Mouse (Mus musculus) adrenal gland, postnatal 10 days (tissue): ENCODE measurements around the gene Tmsb4x. TPM values are rescaled to one million over a fixed set of nuclear protein-coding genes. Genes with fewer than 3 reads are reported as not detected.

Experiments
- DNase-seq: peaks from one replicate; pipeline ENCODE4 v3.0.0; 2021; ENCODE audit warnings: mixed read lengths
- long read RNA-seq, 2 experiments: library from polyadenylated mRNA; stranded (forward); transcript quantifications; one replicate each; pipeline ENCODE4 v2.0.0; 2021
- total RNA-seq, 2 experiments: library from RNA; stranded (reverse); gene quantifications; 2 replicates each; pipeline ENCODE4 v1.2.3; 2021

Tmsb4x gene
- 100 to 1,000 TPM; 687 to 755 TPM for total RNA-seq
- long read RNA-seq, experiment 1, transcript Tmsb4x-201 (3 exons, 768 nt), result major isoform, 339 of 416 reads
- long read RNA-seq, experiment 1, partial matches to known transcripts, result 2 of 416 reads
- long read RNA-seq, experiment 1, other reads (novel, unspliced or antisense), result 74 of 416 reads
- long read RNA-seq, experiment 2, transcript Tmsb4x-201 (3 exons, 768 nt), result major isoform, 242 of 285 reads
- long read RNA-seq, experiment 2, partial matches to known transcripts, result 2 of 285 reads
- long read RNA-seq, experiment 2, other reads (novel, unspliced or antisense), result 41 of 285 reads

GRCm38 (mm10) chrX:167208978-167209754, at the start of gene Tmsb4x:
Gene Tmsb4x, minus strand, starts transcription at chrX:167209315.
- DNase-seq, result peak; percentile 86

- no peak for DNase-seq
Measured at GRCm38 (mm10) chrX:167241736-167242135, 32.6 kb upstream of the Tmsb4x start.

GRCm38 (mm10) chrX:167239293-167239921, 30.3 kb upstream of the Tmsb4x start:
- DNase-seq, result no peak

- DNase-seq, result peak; percentile 79
Measured at GRCm38 (mm10) chrX:167233104-167233687, 24.1 kb upstream of the Tmsb4x start.

- DNase-seq, result no peak
Measured at GRCm38 (mm10) chrX:167231150-167231549, 22.0 kb upstream of the Tmsb4x start.

GRCm38 (mm10) chrX:167229819-167230218, 20.7 kb upstream of the Tmsb4x start:
- no peak for DNase-seq

GRCm38 (mm10) chrX:167229206-167229605, 20.1 kb upstream of the Tmsb4x start:
- DNase-seq, result peak; percentile 76

GRCm38 (mm10) chrX:167227756-167228155, 18.6 kb upstream of the Tmsb4x start:
- DNase-seq, result no peak

- no peak for DNase-seq
Measured at GRCm38 (mm10) chrX:167227138-167227537, 18.0 kb upstream of the Tmsb4x start.

GRCm38 (mm10) chrX:167226570-167226969, 17.5 kb upstream of the Tmsb4x start:
- DNase-seq, result no peak

- DNase-seq, result peak; percentile 29
Measured at GRCm38 (mm10) chrX:167212707-167213106, 3.6 kb upstream of the Tmsb4x start.

- DNase-seq, result no peak
Measured at GRCm38 (mm10) chrX:167211871-167212555, 2.9 kb upstream of the Tmsb4x start.

- no peak for DNase-seq
Measured at GRCm38 (mm10) chrX:167210319-167210728, 1.2 kb upstream of the Tmsb4x start.

GRCm38 (mm10) chrX:167209828-167210227, 713 bp upstream of the Tmsb4x start:
- no peak for DNase-seq

- peak; percentile 40 for DNase-seq
Measured at GRCm38 (mm10) chrX:167208506-167208820, 652 bp downstream of the Tmsb4x start.

GRCm38 (mm10) chrX:167207741-167208505, 1.2 kb downstream of the Tmsb4x start:
- DNase-seq, result peak; percentile 33

- DNase-seq, result peak; percentile 5
Measured at GRCm38 (mm10) chrX:167205813-167206520, 3.1 kb downstream of the Tmsb4x start.

- no peak for DNase-seq
Measured at GRCm38 (mm10) chrX:167201365-167201764, 7.8 kb downstream of the Tmsb4x start.

- no peak for DNase-seq
Measured at GRCm38 (mm10) chrX:167195228-167195649, 13.9 kb downstream of the Tmsb4x start.

GRCm38 (mm10) chrX:167186306-167186705, 22.8 kb downstream of the Tmsb4x start:
- no peak for DNase-seq

- no peak for DNase-seq
Measured at GRCm38 (mm10) chrX:167183535-167183934, 25.6 kb downstream of the Tmsb4x start.
